Mouse (Mus musculus) heart, postnatal 0 days (tissue): Measurements from ENCODE around the gene Agap1. TPM values are rescaled to one million over a fixed set of nuclear protein-coding genes. Genes with fewer than 3 reads are reported as not detected.

Experiments used
- ATAC-seq: fragments of 200-750 bp; cut with Nextera tagmentation; 2 replicates; pipeline ENCODE4 v1.8.0; 2017; ENCODE audit warnings: low read depth, moderate number of reproducible peaks, moderate library complexity; ENCODE audit not compliant: insufficient read depth
- DNase-seq: peaks from one replicate; pipeline ENCODE4 v3.0.0-alpha.2; 2016; ENCODE audit warnings: low spot score
- H3K27ac ChIP-seq: fragments of 300-500 bp; sonication (generic); 2 replicates; pipeline ENCODE4 v1.5.1; 2014; ENCODE audit warnings: low read depth, mild to moderate bottlenecking
- H3K27me3 ChIP-seq: fragments of 300-500 bp; sonication (generic); 2 replicates; pipeline ENCODE4 v1.6.1; 2014; ENCODE audit warnings: low read length, mixed read lengths; ENCODE audit not compliant: control insufficient read depth, insufficient read depth
- H3K36me3 ChIP-seq: fragments of 300-500 bp; sonication (generic); replicated peaks from 2 replicates; pipeline ENCODE4 v1.6.1; 2014; ENCODE audit warnings: low read length, mixed read lengths; ENCODE audit not compliant: control insufficient read depth, insufficient read depth
- H3K4me1 ChIP-seq: fragments of 300-500 bp; sonication (generic); 2 replicates; pipeline ENCODE4 v1.6.1; 2014; ENCODE audit warnings: antibody characterized with exemption; ENCODE audit not compliant: control insufficient read depth, insufficient read depth
- H3K4me2 ChIP-seq: fragments of 300-500 bp; sonication (generic); 2 replicates; pipeline ENCODE4 v1.6.1; 2014; ENCODE audit warnings: low read depth, mild to moderate bottlenecking, low read length, moderate library complexity
- H3K4me3 ChIP-seq: fragments of 300-500 bp; sonication (generic); 2 replicates; pipeline ENCODE4 v1.5.1; 2014; ENCODE audit warnings: low read depth, low read length
- H3K9ac ChIP-seq: fragments of 300-500 bp; sonication (generic); replicated peaks from 2 replicates; pipeline ENCODE4 v1.6.1; 2014; ENCODE audit warnings: low read depth, low read length, mixed read lengths
- H3K9me3 ChIP-seq: fragments of 300-500 bp; sonication (generic); replicated peaks from 2 replicates; pipeline ENCODE4 v1.6.1; 2016; ENCODE audit warnings: low read length; ENCODE audit not compliant: control insufficient read depth
- CTCF ChIP-seq: IDR thresholded peaks from 2 replicates; pipeline ENCODE4 v1.5.1; 2016; ENCODE audit warnings: antibody characterized with exemption, control low read depth, low read depth
- EP300 ChIP-seq: IDR thresholded peaks from 2 replicates; pipeline ENCODE4 v1.6.1; 2016; ENCODE audit warnings: antibody characterized with exemption, low read depth
- WGBS: fragments of 180-500 bp; shearing (Covaris S2); extraction: QIAGEN DNeasy Blood & Tissue Kit; methylation state at CpG from one replicate; pipeline ENCODE4 v1.1.7; 2014; 5-methylcytosine and 5-hydroxymethylcytosine counted together
- polyA plus RNA-seq: library from polyadenylated mRNA; unstranded; fragments of >200 nt; fragmentation: Nextera tagmentation; extraction: Ambion mirVana; gene quantifications from 2 replicates; pipeline ENCODE4 v1.2.1, GENCODE M21; 2015
- total RNA-seq: library from RNA; depleted of rRNA; stranded (reverse); fragments of >200 nt; gene quantifications from 2 replicates; pipeline ENCODE4 v1.2.3, GENCODE M21; 2014; ENCODE audit warnings: low replicate concordance

The Agap1 gene
- total and polyA plus RNA-seq, 2 experiments from 2014 or later, result 6.1 to 21.0 TPM

DNA sequence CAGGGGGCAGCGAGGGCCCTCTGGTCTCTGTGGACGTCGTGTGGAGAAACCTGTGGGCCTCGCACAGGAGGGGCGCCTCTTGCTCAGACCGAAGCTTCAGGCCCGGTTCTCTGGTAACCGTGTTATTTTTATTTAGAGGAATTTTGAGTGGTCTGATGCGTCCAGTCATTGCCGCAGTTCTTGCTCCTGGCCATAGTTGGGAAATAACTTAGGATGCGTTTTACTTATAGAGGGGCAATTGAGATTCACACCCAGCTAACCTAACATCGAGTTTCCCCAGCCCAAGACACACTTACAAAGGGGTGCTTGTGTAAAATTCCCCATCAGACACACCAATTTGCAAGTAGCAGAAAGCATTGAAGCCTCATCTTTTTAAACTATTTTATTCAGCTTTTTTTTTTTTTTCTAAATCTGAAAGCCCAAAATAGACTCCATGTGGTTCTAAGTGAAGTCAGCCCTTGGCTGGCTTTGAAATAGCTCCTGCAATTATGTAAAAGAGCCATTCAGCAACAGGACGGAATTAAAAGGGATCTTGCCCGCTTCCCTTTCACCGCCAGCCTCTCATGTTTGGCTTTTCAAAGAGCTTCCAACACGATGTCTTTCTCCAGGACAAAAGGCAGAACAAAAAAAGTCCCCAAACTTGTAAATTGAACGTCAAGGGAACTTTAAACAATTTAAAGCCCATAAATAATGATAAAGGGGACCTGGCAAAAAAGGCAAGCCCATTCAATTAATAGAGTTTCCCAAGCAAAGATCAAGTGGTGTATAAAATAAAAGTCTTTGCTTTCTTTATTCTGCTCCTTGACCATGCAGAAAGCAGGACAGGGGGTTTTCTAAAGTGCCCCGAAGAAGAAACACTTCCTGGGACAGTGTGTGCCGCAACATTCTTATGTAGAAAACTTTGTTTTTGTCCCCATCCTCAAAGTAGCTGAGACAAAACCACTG is 480.0 kb downstream of the Agap1 start:
- no peak overlapping the region for H3K4me3 ChIP-seq
- H3K4me2 ChIP-seq, result no peak overlapping the region
- TF ChIP-seq CTCF, result no peak
- no peak for TF ChIP-seq EP300
- no peaks in the 10 kb centered on the region for H3K36me3 ChIP-seq
- 11% methylated on average over 19 of the region's 19 CpGs for WGBS
- H3K27ac ChIP-seq, result no peak overlapping the region
- ATAC-seq (no peak), DNase-seq (no peak)
- peaks cover 10% of the 10 kb centered on the region; the same call in 1 of the 2 replicates for H3K4me1 ChIP-seq
- peaks cover 98% of the 10 kb centered on the region for H3K27me3 ChIP-seq
- no peak overlapping the region for H3K9ac ChIP-seq
- H3K9me3 ChIP-seq, result no peaks in the 10 kb centered on the region

DNA sequence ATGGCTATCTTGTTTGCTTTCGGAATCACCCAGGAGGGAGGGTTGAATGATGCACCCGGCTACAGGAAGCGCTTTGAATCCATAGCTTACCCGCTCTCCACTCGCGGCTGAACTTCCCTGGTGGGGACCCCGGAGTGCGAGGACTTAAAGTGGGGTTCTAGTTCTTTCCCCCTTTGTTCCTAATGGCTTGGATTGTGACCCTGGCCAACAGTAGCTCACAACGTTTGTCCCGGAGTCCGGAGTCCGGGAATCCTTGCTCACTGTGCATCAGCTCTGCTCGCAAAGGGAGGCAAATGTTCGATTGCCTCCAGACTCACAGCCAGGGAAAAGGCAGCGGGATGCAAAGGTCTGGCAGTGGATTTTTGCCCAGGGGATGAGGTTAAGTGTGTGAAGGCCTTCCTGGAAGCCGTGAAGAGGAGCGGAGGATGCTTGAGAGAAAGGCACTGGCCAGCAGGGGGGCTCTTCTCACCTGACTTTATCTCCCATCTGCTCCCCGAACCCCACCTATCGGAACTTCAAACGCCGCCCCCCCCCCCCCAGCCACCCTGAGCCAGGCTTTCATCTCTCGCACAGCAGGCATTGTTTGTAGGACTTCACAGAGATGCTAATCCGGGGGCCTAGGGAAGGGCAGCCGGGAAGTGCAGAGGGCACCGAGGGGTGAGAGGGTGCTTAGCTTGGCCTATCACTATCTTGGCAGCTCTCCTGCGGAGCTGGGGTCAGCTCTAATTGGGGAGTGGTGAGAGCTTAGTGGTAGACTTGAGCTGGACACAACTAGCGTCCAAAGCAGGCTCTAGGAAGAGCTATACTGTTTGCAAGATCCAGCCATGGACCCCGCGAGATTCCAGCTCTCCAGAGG is 481.1 kb downstream of the Agap1 start:
- Histone ChIP-seq H3K27me3 (peaks cover 97% of the 10 kb centered on the region), H3K36me3 (no peaks in the 10 kb centered on the region), H3K9me3 (no peaks in the 10 kb centered on the region), H3K27ac (no peak overlapping the region), H3K9ac (no peak overlapping the region), H3K4me2 (no peak overlapping the region), H3K4me1 (peaks cover 1% of the 10 kb centered on the region; the same call in 1 of the 2 replicates), H3K4me3 (no peak overlapping the region)
- no peak for TF ChIP-seq CTCF
- TF ChIP-seq EP300, result no peak
- DNase-seq, result no peak
- 4% methylated on average over 25 of the region's 29 CpGs for WGBS
- ATAC-seq, result no peak

DNA sequence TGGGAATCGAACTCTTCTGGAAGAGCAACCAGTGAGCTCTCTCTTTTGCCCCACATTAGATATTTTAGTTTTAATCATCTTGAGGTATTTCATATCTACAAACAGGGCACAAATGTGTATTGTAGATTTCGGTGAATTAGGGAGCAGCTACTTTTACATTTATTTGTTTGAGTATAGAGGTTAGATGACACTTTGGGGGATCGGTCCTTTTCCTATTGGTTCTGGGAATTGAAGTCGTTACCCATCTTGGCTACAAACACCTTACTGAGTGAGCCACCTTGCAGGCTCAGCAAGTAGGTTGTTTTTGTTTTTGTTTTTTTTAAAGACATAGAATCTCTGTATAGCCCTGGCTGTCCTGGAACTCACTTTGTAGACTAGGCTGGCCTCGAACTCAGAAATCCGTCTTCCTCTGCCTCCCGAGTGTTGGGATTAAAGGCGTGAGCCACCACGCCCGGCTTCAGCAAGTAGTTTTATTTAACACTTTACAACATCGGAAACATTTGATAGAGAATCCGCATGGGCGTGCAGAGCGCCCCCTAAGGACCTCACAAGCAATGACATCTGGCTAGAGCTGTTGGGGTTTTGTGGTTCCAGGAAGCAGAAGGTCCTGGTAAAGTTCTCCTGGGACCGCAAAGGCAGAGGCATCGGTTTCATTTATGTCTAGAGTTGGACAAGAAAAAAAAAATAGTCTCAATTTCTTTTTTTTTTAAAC is 484.4 kb downstream of the Agap1 start:
- Histone ChIP-seq H3K9ac (no peak overlapping the region), H3K27ac (no peak overlapping the region), H3K36me3 (no peaks in the 10 kb centered on the region), H3K9me3 (no peaks in the 10 kb centered on the region), H3K4me3 (no peak overlapping the region), H3K4me2 (no peak overlapping the region), H3K4me1 (0 out of 2 replicates have a peak, but pooled peaks cover 5% of the 10 kb centered on the region), H3K27me3 (peaks cover 97% of the 10 kb centered on the region)
- WGBS, result 26% methylated on average over 16 of the region's 16 CpGs
- TF ChIP-seq CTCF, result peak; percentile 13; the same call in 1 of the 2 replicates
- no peak for TF ChIP-seq EP300
- no peak for ATAC-seq
- DNase-seq, result no peak

DNA sequence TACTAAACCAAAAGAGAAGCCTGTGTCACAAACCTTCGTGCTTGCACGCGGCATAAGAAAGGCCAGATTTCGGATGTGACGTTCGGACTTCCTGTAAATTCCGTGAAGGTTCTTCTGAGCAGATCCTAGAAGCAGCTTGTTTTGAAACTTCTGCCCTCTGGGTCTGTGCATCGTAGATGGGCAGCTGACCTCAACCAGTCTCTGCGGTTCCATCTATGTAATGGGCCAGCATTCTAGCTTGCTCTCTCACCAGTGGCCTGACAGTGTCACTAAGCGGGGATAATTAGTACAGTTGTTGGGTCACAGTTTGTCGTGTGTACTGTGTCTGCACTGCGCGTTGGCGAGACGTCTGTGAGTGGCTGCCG is 485.0 kb downstream of the Agap1 start:
- Histone ChIP-seq H3K4me1 (0 out of 2 replicates have a peak, but pooled peaks cover 5% of the 10 kb centered on the region), H3K4me2 (no peak overlapping the region), H3K9me3 (no peaks in the 10 kb centered on the region), H3K27me3 (peaks cover 97% of the 10 kb centered on the region), H3K9ac (no peak overlapping the region), H3K36me3 (no peaks in the 10 kb centered on the region), H3K4me3 (no peak overlapping the region), H3K27ac (no peak overlapping the region)
- no peak for ATAC-seq
- TF ChIP-seq CTCF (no peak), EP300 (no peak)
- no peak for DNase-seq
- WGBS, result 29% methylated on average over 16 of the region's 16 CpGs
